Mouse (Mus musculus) telencephalon, adult 2 months (tissue): ENCODE results near the gene Dyrk1a.
"Not testable (repeated sequence)": the region's sequence is repeated elsewhere in the genome, so short reads cannot be mapped to it uniquely, and the experiment has no call there.

ENCODE experiments used
- DNase-seq: peaks from one replicate; pipeline ENCODE4 v3.0.0-alpha.2; 2011; ENCODE audit warnings: low read depth, low spot score

The Dyrk1a gene

DNA sequence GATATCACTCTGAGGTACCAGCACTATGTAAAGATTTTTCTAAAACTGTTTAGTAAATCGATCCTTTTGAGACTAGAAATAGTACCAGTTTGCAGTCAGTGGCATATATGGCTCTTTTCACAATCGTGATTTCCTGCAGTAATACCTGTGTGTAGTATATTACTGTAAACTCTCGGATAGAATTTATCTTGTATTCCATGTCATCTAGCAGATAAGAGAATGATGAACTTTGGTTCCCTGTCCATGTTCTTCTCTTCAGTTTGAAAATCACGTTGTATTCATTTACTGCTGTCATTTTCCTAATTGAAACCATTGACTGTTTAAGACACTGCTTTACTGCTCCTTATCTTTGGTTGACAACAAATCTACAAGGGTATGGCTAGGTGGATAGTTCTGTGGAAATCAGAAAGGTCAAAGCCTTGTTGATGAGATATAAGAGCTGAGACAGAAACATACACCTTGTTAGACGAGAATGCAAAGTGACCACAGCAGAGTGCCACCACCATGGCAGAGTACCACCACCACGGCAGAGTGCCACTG is 62.7 kb downstream of the Dyrk1a start:
- no peak for DNase-seq

DNA sequence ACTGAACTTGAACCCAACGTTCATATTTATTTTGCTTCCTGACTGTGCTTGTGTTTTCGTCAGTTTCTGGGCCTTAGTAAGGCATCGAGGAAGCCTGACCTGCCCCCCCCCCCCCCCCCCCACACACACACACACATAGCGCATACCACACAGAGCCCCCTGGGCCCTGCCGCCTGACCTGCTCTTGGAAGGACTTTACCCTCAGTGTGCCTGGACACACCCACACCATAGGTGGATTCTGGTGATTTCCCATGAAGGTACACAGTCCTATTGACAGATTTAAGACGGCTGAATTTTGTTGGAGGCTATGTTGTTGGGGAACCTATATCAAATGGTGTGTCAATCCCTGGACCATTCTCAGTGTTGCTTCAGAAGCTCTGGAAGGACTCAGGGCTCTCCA is 63.2 kb downstream of the Dyrk1a start:
- no peak for DNase-seq

DNA sequence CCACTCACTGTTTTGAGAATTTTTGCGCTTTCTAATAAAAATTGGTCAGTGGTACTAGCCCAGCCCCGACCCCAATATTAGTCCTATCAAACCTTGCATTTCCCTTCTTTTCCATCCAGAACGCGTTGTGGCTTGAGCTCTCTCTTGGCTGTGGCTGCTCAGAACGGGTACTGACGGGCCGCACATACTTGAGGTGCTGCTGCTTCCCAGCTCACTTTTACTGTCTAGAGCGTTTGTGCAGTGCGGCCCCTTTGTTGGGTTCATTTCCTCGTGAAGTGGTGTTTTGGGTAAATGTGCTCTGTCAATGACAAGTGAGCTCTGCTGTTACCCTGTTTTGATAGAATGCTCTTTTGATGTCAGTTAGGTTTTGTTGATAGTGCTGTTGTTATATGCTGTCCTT is 67.6 kb downstream of the Dyrk1a start:
- DNase-seq = no peak

DNA sequence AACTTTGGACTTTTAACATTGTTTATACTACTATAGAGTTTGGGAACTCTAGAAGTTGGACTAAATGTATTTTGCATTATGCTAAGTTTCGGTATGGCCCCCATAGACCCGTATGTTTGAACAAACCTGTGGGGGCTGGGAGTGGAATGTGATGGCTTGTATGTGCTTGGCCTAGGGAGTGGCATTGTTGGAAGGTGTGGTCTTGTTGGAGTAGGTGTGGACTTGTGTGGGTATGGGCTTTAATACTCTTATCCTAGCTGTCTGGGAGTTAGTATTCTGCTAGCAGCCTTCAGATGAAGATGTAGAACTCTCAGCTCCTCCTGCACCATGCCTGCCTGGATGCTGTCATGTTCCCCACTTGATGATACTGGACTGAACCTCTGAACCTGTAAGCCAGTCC is 72.0 kb downstream of the Dyrk1a start:
- no peak for DNase-seq

DNA sequence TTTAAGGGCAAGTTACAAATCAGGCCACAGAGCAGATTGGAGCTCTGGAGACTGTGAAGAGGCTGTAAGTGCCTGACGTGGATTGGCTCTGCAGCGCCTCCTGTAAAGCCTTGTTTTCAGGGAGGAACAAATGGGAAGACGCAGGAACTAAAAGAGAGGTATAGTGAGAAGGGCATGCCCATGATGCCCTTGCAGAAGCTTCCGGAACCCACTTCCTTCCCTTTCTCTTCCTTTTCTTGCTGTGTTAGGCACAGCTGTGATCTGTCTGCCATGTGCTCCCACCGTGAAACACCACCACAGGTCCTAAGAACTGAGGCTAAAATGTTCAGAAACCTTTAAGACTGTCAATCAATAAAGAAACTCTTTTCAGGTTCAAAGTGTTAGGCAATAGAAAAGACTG is 77.3 kb downstream of the Dyrk1a start:
- no peak for DNase-seq

DNA sequence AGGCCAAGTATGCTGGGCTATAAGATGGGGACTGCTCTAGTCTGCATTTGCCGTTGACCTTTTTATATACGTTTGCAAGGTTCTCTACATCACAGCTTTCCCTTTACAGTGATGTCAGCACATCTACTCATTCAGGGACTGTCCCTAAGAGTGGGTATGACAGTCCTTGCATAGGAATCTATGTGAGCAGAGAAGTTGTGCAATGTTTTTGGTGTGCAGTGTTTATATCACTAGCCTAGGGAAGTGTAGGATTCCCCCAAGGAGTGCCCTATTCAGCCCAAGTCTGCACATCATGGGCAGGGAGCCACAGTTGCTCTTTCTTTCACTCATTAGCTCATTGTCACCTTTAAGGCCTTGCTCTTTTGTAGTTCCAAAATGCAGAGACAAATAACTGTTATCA is 78.1 kb downstream of the Dyrk1a start:
- no peak for DNase-seq

DNA sequence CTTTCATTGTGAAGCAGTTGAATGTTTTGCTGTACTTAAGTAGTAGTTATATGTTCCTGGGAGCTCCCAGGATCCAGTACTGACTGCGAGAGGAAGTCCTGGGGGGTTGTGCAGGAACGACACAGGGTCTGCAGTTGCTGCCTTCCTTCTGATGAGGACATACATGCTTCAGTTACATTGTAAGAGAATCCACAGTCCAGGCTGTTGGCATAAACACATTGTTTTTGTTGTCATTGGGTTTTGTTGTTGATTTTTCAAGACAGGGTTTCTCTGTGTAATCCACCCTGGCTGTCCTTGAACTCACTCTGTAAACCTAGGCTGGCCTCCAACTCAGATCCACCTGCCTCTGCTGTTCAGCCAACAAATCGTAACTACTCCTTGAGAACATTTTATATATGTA is 80.1 kb downstream of the Dyrk1a start:
- no peak for DNase-seq

DNA sequence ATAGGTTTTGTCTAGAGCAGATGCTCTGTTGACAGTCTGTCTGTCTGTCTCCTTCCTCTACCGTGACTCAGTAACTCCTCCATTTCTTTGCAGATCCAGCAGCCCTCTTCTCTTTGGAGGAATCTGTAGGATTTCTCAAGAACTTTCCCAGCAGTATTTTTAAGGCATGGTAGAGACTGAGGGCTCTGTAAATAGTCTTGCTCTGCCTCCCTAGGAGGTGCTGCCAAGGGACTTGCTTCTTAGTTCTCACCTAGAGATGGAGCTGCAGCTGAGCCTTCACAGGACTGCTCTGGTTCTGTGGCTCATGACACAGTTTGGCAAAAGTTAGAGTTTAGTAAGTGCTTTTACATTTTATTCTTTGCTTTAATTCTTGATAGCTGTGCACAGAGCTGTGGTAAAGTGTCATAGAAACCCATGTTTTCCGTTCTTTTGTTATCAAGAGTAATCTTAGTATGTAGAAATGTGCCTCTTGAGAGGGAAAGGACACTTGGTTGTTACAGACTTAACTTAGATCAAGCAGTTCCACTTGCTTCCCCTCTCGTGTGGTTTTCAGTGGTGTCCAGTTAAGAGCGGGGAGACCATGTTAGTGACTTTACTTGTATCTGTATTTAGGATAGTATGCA is 82.4 kb downstream of the Dyrk1a start:
- peak; percentile 70 for DNase-seq

DNA sequence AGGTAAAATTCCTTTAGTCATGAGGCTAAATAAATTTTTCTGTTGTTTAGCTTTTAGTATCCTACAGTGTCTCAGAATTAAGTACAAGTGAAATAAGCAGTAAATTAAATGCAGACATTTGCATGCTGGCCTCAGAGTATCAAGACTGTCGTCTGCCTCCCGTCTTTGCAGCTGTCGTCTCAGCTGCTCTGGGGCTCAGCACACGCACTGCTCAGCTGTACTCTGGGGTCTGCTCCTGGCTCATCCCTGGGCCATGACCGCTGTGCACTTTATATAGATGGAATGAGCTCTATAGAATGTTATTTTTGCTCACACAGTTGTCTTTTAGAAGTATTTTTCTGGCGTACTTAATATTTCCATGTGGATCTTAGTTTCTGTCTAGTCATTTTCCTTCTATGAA is 85.3 kb downstream of the Dyrk1a start:
- no peak for DNase-seq

DNA sequence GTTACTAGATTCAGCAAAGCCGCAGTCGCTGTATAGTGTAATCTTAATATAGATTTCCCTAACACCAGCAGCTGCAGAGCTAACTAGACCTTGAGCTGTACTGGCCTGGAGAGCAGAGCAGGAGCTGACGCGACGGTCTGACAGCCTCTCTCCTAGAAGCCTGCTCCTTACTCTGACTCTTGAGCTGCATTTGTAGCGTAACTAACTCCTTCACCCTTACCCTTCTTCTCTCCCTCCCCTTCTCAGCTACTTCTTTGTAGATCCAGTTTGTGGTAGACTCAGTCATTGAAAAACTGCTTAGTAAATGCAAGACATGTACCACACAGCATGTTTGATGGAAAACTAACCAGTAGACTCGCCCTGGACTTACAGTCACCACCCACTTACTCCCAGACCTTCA is 87.1 kb downstream of the Dyrk1a start:
- DNase-seq = no peak

DNA sequence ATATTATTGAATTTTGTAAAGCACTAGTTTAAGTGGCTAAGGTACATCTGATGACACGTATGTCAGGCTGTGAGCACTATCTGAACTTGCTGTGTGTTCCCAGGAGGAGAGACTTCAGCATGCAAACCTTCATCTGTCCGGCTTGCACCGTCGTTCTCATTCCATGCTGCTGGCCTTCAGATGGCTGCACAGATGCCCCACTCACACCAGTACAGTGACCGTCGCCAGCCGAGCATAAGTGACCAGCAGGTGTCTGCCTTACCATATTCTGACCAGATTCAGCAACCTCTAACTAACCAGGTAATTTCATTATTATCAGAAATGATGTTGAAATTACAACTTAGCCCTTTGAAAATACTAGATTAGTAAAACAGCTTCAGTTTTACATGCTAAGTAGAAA is 89.6 kb downstream of the Dyrk1a start:
- DNase-seq = no peak

DNA sequence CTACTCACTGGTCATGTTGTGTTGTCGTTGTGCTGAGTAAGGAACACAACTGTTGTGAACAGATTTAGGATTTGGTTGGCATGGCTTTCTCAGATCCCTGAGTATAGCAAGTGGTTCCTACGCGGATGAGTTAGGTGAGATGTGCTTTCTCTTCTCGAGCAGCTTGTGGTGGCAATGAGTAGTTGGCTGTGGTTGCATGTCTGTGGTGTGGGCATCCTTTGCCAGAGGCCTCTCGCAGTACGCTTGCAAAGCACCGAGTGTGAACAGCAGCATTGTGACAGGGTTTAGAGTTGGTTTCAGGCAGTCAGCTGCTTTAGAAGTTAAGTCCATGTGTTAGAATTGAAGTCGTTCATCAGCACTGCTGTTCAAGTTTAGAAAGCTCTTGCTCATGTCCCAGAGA is 90.4 kb downstream of the Dyrk1a start:
- peak; percentile 44 for DNase-seq

DNA sequence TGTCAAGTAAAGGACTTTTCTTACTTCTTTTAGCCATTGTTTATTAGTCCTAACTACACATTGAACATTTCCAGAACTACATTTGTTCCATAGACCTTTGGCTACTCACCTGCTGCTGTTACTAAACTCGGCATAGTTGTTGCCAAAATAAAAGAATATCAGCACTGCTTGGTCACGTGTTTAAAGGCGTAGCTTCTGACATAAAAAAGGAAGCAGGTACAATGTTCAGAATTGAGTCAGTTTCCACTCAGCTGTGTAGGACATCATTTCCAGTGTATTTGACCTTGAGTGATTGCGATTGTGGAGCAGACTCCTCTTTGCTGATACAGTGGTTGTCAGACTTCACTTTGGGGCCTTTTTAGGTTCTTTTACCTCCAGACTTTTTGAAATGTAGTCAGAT is 97.7 kb downstream of the Dyrk1a start:
- DNase-seq = no peak

DNA sequence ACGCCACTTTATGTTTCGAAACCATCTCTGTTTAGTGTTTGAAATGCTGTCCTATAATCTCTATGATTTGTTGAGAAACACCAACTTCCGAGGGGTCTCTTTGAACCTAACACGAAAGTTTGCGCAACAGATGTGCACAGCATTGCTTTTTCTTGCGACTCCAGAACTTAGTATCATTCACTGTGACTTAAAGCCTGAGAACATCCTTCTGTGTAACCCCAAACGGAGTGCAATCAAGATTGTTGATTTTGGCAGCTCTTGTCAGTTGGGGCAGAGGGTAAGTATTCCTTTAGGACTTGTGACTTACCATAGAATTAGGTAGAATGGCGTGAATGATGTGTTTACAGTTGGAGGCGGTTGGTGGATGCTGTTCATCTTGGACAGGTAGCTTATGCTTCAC is 101.5 kb downstream of the Dyrk1a start:
- no peak for DNase-seq

DNA sequence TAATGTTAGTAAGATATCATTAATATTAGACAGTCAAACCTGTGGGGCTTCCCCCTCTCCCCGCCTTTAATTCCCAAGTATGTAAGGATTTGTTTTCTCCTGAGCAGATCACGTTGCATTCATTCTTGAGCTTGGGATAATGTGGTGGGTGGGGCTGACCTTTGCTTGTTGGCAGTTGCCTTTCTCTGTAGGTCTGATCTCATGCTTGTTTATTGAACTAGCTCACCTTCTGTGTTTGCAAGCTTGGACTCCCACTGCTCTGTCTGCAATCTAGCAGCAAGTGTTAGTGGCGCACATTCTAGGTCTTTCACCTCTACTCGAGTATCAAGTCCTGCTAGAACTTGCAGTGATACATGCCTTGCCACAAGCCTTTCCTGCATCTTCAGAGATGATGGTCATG is 111.1 kb downstream of the Dyrk1a start:
- no peak for DNase-seq

DNA sequence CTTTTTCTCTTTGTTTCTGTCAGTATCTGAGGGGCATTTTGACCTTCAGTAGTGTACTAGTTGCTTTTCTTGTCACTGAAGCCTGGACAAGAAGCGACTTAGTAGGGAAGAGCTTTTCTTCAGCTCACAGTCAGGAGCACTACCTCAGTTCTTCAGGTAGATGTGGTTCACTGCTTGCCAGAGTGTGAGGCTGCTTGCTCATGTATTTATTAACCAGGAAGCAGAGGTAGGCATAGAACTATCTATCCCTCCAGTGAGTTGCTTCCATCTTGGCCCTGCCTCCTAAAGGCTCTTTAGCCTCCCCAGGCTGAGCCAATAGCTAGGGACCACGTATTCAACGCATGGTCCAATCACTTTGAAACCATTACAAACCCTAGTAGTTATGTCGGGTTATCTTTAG is 112.0 kb downstream of the Dyrk1a start:
- DNase-seq = no peak

DNA sequence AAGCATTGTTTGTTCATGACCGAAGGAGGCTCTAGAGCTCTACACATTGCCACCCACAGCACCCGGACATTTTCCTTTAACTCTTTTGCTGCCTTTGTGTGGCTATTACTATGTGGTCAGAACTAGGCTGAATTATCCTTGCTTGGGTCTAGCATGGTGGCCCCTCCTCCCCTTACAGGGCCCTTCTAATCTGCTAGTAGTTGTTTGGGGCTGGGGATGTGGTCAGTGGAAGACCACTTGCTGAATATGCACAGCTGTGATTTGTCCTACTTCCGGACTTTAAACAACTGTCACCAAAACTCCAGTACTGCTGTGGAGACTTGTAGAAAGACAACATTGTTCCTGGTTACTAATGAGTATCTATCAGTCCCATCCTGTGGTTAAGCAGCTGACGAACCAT is 114.2 kb downstream of the Dyrk1a start:
- DNase-seq = no peak

DNA sequence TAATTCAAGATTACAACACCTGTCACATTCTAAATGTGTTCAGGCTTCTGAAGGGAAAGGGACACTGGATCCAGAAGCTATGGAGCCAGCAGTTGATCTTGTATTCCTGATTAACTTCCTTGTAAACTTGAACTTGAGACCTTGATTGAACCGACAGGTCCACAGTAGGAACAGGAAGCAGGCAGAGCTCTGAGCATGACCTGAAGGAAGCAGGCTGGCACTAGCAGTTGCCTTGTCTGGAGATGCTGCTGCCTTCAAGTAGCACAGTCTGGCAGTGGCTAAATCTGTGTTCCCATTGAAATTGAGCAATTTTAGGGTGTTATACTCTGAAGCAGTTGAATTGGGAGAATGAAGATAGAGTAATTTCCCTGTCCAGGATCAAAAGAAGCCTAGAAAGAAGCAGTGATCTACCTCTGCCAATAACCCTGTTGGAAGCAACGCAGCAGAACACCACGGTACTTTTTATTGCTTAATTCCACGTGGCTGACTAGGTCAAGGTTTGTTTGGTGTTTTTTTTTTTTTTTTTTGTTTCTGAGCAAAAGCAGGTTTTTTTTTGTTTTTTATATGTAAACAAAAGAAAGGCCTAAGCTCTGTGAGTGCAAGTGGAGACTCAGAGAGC is 124.0 kb downstream of the Dyrk1a start:
- no peak for DNase-seq

DNA sequence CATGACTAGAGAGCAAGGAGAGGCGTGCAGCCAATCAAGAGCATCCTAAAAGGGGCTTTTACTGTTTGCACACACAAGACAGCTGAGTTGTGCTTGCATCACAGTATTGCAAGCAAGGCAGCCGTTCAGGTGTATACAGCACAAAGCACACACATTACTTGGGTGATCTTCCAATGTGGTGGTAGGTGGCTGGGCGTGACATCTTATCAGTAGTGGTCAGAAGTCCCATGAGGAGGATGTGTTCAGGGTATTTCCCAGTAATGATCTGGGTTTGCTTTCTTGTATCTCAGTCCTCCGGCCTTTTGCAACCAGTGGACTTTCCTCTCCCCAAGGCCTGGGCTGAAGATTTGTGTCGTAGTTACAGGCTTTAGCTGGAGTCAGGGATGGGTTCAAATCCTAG is 127.7 kb downstream of the Dyrk1a start:
- DNase-seq = no peak

DNA sequence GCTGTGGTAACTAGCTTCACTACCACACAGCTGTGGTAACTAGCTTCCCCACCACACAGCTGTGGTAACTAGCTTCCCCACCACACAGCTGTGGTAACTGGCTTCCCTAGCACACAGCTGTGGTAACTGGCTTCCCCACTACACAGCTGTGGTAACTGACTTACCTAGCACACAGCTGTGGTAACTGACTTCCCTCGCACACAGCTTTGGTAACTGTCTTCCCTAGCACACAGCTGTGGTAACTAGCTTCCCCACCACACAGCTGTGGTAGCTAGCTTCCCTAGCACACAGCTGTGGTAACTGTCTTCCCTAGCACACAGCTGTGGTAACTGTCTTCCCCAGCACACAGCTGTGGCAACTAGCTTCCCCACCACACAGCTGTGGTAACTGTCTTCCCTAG is 128.4 kb downstream of the Dyrk1a start:
- DNase-seq = not testable (repeated sequence)

DNA sequence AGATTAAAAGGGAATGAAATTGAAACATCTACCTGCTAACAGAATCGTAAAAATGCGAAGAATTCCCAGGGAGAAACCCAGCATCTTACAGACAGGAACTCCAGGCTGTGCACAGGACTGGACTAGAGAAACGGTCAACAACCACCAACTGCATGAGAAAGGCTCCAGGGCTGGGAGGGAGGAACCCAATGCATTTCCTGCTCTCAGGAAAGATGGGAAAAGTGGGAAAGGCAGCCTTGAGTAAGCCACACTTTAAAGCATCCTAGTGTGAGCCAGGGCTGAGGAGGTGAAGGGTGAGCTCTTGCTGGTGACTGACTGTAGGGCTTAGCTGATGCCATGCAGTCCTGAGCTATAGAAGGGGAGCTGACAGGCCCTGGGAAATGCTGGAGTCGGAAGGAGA is 131.3 kb downstream of the Dyrk1a start:
- DNase-seq = no peak

DNA sequence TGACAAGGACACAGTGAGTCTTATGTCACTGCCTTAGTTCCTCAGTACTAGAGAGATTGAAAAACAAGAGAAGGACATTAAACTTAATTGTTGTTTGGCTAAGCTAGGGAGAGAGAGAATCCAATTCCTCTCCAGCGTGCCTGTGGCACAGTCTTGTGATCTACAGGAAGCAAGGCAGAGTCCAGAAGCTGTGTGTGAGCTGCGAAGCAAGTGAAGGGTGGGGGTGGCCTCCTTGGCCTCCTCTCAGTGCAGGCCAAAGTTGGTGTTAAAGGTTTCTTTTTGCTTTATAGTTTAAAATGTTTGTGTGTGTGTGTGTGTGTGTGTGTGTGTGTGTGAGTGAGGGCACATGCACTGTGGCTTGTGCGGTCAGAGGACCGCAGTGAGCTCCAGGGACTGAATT is 132.2 kb downstream of the Dyrk1a start:
- DNase-seq = no peak

DNA sequence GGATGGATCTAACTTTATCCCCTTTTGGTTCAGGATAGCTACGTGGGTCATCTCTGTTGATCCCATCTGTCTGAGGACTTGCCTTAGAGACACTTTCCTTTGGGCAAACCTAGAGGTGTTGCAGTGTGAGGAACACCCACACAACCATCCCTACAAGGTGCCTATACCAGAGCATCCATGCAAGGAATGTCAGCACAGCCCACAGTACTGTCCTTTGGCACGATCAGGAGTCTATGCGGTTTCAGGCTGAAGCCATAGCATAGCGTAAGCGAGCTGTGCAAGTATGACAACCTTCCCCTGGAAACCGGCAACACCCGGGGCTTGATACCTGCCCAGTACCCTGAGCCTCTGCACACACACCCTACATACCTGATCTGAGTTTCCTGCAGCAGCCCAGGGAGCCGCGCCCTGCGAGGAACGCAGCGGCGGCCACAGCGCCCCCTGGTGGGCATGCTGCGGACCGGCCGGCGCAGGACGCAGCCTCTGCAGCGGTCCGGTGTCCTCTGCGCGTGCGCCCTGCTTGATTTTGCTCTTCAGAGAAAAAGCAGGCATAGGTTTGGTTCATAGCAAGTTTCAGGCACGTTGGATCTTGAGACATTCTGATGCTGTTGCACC is 143.8 kb downstream of the Dyrk1a start:
- peak; percentile 45 for DNase-seq
